Mouse (Mus musculus) myocyte (in vitro differentiated cells): Measurements from ENCODE around the gene Cdk5. TPM values are rescaled to one million over a fixed set of nuclear protein-coding genes. Genes with fewer than 3 reads are reported as not detected.

ENCODE experiments used
- H3K27me3 ChIP-seq: one replicate; pipeline ENCODE4 v1.6.1; 2011; ENCODE audit not compliant: control insufficient read depth, insufficient read depth, insufficient read length
- H3K36me3 ChIP-seq: one replicate; pipeline ENCODE4 v1.6.1; 2011; ENCODE audit not compliant: control insufficient read depth, insufficient read depth
- H3K4me2 ChIP-seq: one replicate; pipeline ENCODE4 v1.6.1; 2011; ENCODE audit warnings: low read depth, control low read depth
- H3K4me3 ChIP-seq: one replicate; pipeline ENCODE4 v1.5.1; 2011; ENCODE audit warnings: mild to moderate bottlenecking, control low read depth, moderate library complexity
- H3K79me2 ChIP-seq: one replicate; pipeline ENCODE4 v1.6.1; 2011; ENCODE audit not compliant: control insufficient read depth, insufficient read depth
- H3ac ChIP-seq: one replicate; pipeline ENCODE4 v1.6.1; 2011; ENCODE audit not compliant: control insufficient read depth, insufficient read length
- CEBPB ChIP-seq: IDR thresholded peaks from 2 replicates; pipeline ENCODE4 v1.6.1; 2011; ENCODE audit warnings: mild to moderate bottlenecking, moderate library complexity; ENCODE audit not compliant: poor library complexity, insufficient read depth, severe bottlenecking
- E2F4 ChIP-seq: IDR thresholded peaks from one replicate; pipeline ENCODE4 v1.6.1; 2011; ENCODE audit warnings: mild to moderate bottlenecking, control low read depth, moderate library complexity; ENCODE audit not compliant: insufficient read depth
- MAX ChIP-seq: IDR thresholded peaks from one replicate; pipeline ENCODE4 v1.6.1; 2011; ENCODE audit warnings: low read depth, mild to moderate bottlenecking, control low read depth
- MYOD1 ChIP-seq, 3 experiments: IDR thresholded peaks; one replicate each; pipeline ENCODE4 v1.6.1; 2011; ENCODE audit warnings: control low read depth in 2 of 3, low read depth in 2 of 3, mild to moderate bottlenecking in 2 of 3, moderate library complexity in 1 of 3; ENCODE audit not compliant: insufficient read length in 2 of 3, control insufficient read depth in 1 of 3
- MYOG ChIP-seq, 3 experiments: IDR thresholded peaks; one replicate each; pipeline ENCODE4 v1.6.1; 2011; ENCODE audit warnings: control low read depth in 2 of 3, low read depth in 2 of 3, mild to moderate bottlenecking in 2 of 3; ENCODE audit not compliant: insufficient read length in 2 of 3, control insufficient read depth in 1 of 3, insufficient read depth in 1 of 3
- POLR2A ChIP-seq: IDR thresholded peaks from one replicate; pipeline ENCODE4 v1.6.1; 2011; ENCODE audit warnings: low read depth, mild to moderate bottlenecking, control low read depth, moderate library complexity; ENCODE audit not compliant: insufficient read length
- POLR2AphosphoS2 ChIP-seq: IDR thresholded peaks from one replicate; pipeline ENCODE4 v1.6.1; 2011; ENCODE audit warnings: low read depth, control low read depth; ENCODE audit not compliant: insufficient read length
- REST ChIP-seq: IDR thresholded peaks from one replicate; pipeline ENCODE4 v1.6.1; 2011; ENCODE audit warnings: mild to moderate bottlenecking, control low read depth, moderate library complexity; ENCODE audit not compliant: insufficient read depth, insufficient read length
- SRF ChIP-seq: IDR thresholded peaks from one replicate; pipeline ENCODE4 v1.6.1; 2011; ENCODE audit warnings: low read depth; ENCODE audit not compliant: control insufficient read depth, insufficient read length
- TCF12 ChIP-seq: IDR thresholded peaks from one replicate; pipeline ENCODE4 v1.6.1; 2011; ENCODE audit warnings: mild to moderate bottlenecking, control low read depth; ENCODE audit not compliant: poor library complexity, insufficient read depth, severe bottlenecking
- TCF3 ChIP-seq: IDR thresholded peaks from one replicate; pipeline ENCODE4 v1.6.1; 2011; ENCODE audit warnings: low read depth, control low read depth; ENCODE audit not compliant: insufficient read length
- USF1 ChIP-seq: IDR thresholded peaks from one replicate; pipeline ENCODE4 v1.6.1; 2011; ENCODE audit warnings: low read depth, mild to moderate bottlenecking, control low read depth, moderate library complexity
- polyA plus RNA-seq: library from polyadenylated mRNA; unstranded; fragments of >200 nt; fragmentation: generic; extraction: Trizol; gene quantifications from one replicate; pipeline ENCODE4 v1.2.1, GENCODE M21; 2012; ENCODE audit warnings: missing spikeins

Cdk5 gene
- polyA plus RNA-seq, 1 experiment: 30.0 TPM

- peak overlapping the region; percentile 83 for H3K4me2 ChIP-seq
- H3K36me3 ChIP-seq: no peaks in the 10 kb centered on the region
- H3K4me3 ChIP-seq: peak overlapping the region; percentile 87
- no peak for TF ChIP-seq SRF
- no peak for TF ChIP-seq MYOD1 (IDR thresholded peaks at IDR 0.05; ENCODE audit: control insufficient read depth in 1 of 3, insufficient read length in 2 of 3, low read depth in 2 of 3)
- no peak for TF ChIP-seq POLR2A
- no peak for TF ChIP-seq MAX
- no peak for TF ChIP-seq USF1
- no peak for TF ChIP-seq MYOG (IDR thresholded peaks at IDR 0.05; ENCODE audit: control insufficient read depth in 1 of 3, insufficient read depth in 1 of 3, insufficient read length in 2 of 3, low read depth in 2 of 3)
- no peak for TF ChIP-seq TCF3
- TF ChIP-seq REST: no peak
- no peak for TF ChIP-seq E2F4
- TF ChIP-seq POLR2AphosphoS2: no peak
- no peak for TF ChIP-seq TCF12
- no peak for TF ChIP-seq CEBPB
- H3ac ChIP-seq: no peak overlapping the region
- no peaks in the 10 kb centered on the region for H3K27me3 ChIP-seq
- peaks cover 66% of the 10 kb centered on the region for H3K79me2 ChIP-seq
Observed at GRCm38 (mm10) chr5:24453985-24454303, 30.6 kb upstream of the Cdk5 start.

- H3K36me3 ChIP-seq: no peaks in the 10 kb centered on the region
- TF ChIP-seq TCF3: no peak
- TF ChIP-seq TCF12: no peak
- peak; percentile 44 for TF ChIP-seq POLR2A
- peak in 1 of 3 experiments; percentile 53 for TF ChIP-seq MYOG (IDR thresholded peaks at IDR 0.05; ENCODE audit: control insufficient read depth in 1 of 3, insufficient read depth in 1 of 3, insufficient read length in 2 of 3, low read depth in 2 of 3)
- TF ChIP-seq CEBPB: no peak
- peak in 2 of 3 experiments; percentile 38 to 62 for TF ChIP-seq MYOD1 (IDR thresholded peaks at IDR 0.05; ENCODE audit: control insufficient read depth in 1 of 3, insufficient read length in 2 of 3, low read depth in 2 of 3)
- no peak for TF ChIP-seq SRF
- H3K79me2 ChIP-seq: peaks cover 61% of the 10 kb centered on the region
- peak overlapping the region; percentile 87 for H3K4me3 ChIP-seq
- no peaks in the 10 kb centered on the region for H3K27me3 ChIP-seq
- peak overlapping the region; percentile 94 for H3ac ChIP-seq
- peak overlapping the region; percentile 83 for H3K4me2 ChIP-seq
Observed at GRCm38 (mm10) chr5:24453283-24453984, 30.1 kb upstream of the Cdk5 start.

GRCm38 (mm10) chr5:24452691-24453233 lies 29.4 kb upstream of the Cdk5 start:
- Histone ChIP-seq H3ac (peak overlapping the region; percentile 94), H3K4me2 (peak overlapping the region; percentile 83), H3K27me3 (no peaks in the 10 kb centered on the region), H3K4me3 (peak overlapping the region; percentile 87), H3K79me2 (peaks cover 54% of the 10 kb centered on the region), H3K36me3 (no peaks in the 10 kb centered on the region)
- TF ChIP-seq POLR2A (no peak), MAX (no peak), POLR2AphosphoS2 (no peak), USF1 (no peak), MYOG (IDR thresholded peaks at IDR 0.05; ENCODE audit: control insufficient read depth in 1 of 3, insufficient read depth in 1 of 3, insufficient read length in 2 of 3, low read depth in 2 of 3) (peak in 1 of 3 experiments; percentile 33), REST (no peak), TCF3 (no peak), MYOD1 (IDR thresholded peaks at IDR 0.05; ENCODE audit: control insufficient read depth in 1 of 3, insufficient read length in 2 of 3, low read depth in 2 of 3) (peak in 1 of 3 experiments; percentile 48), E2F4 (no peak), CEBPB (no peak)

- Histone ChIP-seq H3K4me3 (peak within 1 kb of the TSS; percentile 87), H3K27me3 (no peaks in the 10 kb centered on the region)
- TF ChIP-seq MYOD1 (IDR thresholded peaks at IDR 0.05; ENCODE audit: control insufficient read depth in 1 of 3, insufficient read length in 2 of 3, low read depth in 2 of 3): no peak
- peak in 1 of 3 experiments; percentile 3 for TF ChIP-seq MYOG (IDR thresholded peaks at IDR 0.05; ENCODE audit: control insufficient read depth in 1 of 3, insufficient read depth in 1 of 3, insufficient read length in 2 of 3, low read depth in 2 of 3)
- no peak for TF ChIP-seq E2F4
Observed at GRCm38 (mm10) chr5:24452030-24452690, 28.8 kb upstream of the Cdk5 start, which contains the start of gene Agap3. Gene Agap3, plus strand, starts transcription at chr5:24452177.

More at GRCm38 (mm10) chr5:24452030-24452690, 28.8 kb upstream of the Cdk5 start, which contains the start of gene Agap3:
- peaks cover 48% of the 10 kb centered on the region for H3K79me2 ChIP-seq
- no peaks in the 10 kb centered on the region for H3K36me3 ChIP-seq
- peak within 1 kb of the TSS; percentile 83 for H3K4me2 ChIP-seq
- peak within 1 kb of the TSS; percentile 94 for H3ac ChIP-seq
